Mouse (Mus musculus) mouse embryonic stem cell (cell line): ENCODE data around the gene Ankle2.

Experiments used
- in situ Hi-C, 2 experiments: fragments of 300-500 bp; cut with MboI; formaldehyde crosslinking; loops; 1 replicate in 1 of 2; 3 replicates in 1 of 2; pipeline ENCODE4 v1.14.3; 2019 to 2020; ENCODE audit warnings: low sequenced_read_pairs in 2 of 2, low pct_unique_long_range_greater_than_20kb in 1 of 2, mixed read lengths in 1 of 2; ENCODE audit not compliant: unreplicated experiment in 1 of 2

The Ankle2 gene

DNA sequence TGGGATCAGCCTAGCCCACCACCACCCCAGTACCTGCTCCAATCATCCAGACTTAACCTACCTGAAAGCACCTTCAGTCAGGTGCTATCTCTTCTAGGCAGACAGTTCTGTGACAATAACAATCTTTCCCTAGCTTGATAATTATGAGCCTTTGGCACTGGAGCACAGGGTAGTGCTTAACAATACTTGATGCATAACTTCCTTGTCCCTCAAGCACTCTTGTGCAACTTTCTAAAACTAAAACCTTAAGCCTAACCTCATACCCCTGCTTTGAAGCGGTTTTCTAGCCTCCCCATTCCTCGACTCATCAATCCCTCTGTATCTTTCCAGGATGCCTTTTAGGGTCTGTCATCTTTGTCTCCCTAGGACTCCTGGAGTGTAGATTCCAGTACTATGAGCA, 44.0 kb downstream of the Ankle2 start:
- in situ Hi-C loops: no loop called here

DNA sequence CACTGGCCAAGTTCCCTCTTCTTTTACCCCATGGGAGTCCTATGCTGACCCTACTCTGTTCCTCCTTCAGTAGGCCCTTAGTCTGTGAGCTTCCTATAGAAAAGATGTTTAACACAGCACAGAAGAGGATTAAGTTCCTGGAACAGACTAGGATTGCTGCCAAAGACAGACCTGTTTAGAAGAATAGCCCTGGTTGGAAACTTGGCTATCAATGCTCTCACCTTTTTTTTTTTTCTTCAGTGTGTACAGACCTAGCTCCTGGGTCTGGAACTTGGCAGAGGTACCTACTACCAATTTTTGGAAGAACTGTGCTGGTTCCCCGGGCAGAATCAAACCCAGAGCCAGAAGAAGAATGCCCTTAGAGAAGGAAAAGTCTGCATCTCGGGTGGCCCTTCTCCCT, 45.6 kb downstream of the Ankle2 start:
- in situ Hi-C loops: no loop called here

DNA sequence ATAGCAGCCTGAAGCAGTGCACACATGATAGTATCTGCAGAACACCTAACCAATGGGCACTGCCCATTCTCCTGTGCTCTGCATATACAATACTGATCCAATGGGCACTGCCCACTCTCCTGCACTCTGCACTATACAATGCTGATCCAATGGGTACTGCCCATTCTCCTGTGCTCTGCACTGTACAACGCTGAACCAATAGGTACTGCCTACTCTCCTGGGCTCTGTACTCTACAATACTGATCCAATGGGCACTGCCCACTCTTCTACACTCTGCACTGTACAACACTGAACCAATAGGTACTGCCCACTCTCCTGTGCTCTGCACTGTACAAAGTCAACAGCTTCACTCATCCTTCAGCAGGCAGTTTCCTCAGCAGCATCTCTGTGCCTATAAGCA, 46.1 kb downstream of the Ankle2 start:
- in situ Hi-C loops: no loop called here

DNA sequence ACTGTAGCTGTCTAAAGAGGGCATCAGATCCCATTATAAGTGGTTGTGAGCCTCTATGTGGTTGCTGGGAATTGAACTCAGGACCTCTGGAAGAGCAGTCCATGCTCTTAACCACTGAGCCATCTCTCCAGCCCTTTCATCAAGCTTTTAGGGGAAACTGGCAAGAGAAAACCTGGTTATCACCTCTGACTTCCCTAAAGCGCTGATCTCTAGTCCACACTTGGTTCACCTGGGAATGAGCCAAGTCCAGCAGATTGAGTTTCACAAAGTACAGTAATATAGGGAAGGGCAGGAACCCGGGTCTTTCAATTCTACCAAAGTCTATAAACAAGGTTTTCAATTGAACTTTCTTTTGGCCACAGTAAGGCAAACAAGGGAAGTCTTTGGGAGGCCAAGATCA, 51.2 kb downstream of the Ankle2 start:
- in situ Hi-C loops: no loop called here

DNA sequence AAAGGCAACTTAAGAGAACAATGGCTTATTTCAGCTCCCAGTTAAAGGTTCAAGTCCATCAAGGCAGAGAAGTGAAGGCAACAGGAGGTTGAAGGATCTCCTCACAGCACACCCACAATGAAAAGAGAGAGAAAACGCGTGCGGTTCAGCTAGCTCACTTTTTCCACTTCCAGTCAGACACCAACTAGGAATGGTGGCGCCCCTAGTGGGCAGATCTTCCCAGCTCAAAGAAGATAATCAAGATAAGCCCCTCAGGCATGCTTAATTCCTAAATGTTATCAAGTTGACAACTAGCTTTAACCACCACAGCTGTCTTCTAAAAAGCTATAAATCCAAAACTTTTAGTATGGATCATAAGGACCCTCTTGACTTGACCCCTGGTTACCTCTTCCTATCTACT, 53.7 kb downstream of the Ankle2 start:
- in situ Hi-C loops: no loop called here

DNA sequence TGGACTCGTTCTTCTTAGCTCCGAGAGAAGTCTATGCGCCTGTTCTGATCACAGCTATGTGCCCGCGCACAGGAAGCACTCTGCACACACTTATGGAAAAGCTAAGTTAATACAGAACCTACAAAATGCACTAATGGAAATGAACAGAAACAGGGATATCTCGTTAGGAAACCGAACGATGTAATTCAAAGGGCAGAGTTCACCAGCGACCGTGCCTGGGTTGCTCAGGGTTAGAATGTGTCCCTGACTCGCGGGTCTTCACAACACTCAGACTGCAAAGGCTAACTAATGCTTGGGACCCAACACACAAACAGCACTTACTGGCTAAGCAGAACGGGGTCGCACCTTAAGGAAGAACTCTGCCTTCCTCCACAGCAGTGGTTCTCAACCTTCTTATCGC, 54.4 kb downstream of the Ankle2 start:
- in situ Hi-C loops: no loop called here

DNA sequence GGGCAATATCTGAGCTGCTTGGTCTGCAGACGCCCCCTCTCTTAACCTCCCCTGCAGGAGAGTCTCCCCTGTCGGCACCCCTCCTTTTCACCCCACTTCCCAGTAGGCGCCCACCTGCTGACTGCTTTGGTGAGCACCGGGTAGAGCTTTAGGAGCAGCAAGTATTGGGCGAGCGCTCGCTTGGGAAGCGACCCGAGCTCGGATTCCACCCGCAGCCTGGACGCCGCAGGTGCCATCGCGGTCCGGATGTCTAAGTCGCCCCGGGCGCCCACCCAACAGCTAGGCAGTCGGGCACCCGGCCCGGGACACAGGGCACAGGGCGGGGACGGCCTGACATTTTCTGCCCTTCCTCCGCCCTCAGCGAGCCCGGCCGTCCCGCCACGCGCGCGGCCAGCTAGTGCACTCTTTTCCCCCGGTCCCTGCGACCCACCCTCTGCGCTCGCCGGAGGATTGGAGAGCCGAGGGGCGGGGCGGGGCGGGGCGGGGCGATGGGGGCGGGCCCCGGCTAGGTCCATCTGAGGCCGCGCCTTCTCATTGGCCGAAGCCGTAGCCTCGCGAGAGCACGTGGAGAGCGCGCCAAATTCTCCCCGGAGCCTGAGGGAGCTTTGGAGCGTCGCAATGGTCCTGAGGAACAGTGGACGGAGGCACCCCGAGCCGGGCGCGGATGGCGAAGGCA, 55.1 kb downstream of the Ankle2 start, which contains the start of the genes Pxmp2 and Pole:
Gene Pxmp2, minus strand, starts transcription at position 417 of the 676 bp plus-strand sequence.
Gene Pole, plus strand, starts transcription at position 537 of the 676 bp plus-strand sequence.
- in situ Hi-C loops: no loop called here

DNA sequence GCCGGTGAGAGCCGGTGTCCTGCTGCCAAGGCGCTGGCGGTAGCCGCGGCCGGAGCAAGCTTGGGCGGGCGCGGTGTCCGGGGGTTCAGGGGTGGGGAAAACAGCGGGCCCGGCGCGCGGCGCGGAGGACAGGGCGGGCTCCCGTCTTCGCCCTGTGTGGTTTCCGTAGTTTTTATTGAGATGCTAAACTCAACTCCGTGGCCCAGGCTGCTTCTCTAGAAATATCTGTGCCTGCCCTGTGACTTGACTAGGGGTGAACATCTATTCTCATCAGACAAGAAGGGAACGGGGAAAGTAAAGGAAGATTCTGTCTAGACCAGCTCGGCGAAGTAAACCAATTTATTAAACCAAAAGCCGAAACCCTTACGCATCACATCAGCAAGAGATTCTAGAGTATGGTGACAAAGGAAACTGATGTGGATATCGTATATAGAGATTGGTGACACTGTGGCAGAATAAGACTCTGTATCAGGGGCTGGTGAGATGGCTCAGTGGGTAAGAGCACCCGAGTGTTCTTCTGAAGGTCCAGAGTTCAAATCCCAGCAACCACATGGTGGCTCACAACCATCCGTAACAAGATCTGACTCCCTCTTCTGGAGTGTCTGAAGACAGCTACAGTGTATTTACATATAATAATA, 55.8 kb downstream of the Ankle2 start:
- in situ Hi-C loops: no loop called here

DNA sequence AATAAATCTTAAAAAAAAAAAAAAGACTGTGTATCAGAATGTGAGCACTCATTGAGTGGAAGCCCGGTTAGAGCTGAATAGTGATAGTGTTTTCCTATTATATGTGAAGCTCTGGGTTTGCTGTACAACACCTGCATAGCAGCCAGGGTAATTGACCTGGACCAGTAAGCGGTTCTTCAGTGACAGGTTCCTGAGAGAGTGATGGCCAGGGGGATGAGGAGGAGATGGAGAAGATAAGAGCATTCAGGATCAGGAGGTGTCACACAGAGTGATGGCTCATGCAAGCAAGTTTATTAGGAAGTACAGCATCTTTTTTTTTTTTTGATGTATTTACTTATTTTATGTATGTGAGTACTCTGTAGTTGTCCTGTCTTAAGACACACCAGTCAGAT, 56.3 kb downstream of the Ankle2 start:
- in situ Hi-C loops: no loop called here

DNA sequence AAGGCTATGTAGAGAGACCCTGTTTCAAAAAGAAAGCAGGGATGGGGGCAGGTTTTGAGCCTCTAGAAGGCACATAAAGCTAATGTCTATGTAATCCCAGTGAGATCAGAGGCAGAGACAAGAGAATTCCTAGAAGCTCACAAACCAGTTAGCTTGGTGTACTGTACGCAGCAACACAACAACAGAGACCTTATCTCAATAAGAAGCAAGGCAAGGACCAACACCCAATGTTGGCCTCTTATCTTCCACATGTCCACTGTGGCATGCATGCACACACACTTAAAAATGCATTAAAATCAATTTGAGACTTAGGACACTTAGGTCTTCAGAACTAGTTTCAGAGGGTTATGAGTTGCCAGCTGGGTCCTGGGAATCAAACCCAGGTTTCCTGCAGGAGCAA, 60.8 kb downstream of the Ankle2 start:
- in situ Hi-C loops: no loop called here

DNA sequence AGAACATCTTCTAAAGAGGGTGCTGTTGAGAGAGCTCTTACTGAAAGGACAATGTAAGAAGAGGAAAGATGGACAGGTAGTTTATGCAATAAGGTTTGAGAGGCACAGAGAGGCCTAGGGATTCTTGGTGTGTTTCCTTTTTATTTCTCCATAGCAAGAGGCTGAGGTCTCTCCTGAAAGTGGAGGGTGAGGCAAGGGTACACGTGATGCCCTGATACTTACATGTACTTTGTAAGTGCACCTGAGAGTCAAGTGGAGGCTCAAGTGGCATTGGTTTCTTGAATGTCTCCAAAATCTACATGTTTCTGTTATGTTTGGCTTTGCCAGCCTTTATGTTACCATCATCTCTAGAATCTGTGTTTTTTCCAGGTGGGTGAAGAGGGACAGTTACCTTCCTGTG, 65.8 kb downstream of the Ankle2 start:
- in situ Hi-C loops: no loop called here

DNA sequence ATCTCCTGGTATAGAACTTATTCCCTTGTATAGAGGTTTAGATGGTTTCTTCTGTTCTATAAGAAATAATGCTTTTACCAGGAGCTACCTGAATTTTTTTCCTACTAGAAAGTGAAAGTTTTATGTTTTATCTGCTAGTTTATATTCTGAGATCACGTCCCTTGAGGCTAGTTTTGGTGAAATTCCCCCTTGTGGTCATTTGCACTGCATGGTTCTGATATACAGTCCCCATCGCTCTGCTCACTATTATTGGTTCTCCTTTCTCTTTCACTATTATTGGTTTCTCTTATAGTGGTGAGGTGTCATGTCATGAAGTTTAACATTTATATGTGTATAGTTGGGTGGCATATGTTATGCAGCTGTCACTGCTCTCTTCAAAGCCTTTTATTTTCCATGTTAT, 69.8 kb downstream of the Ankle2 start:
- in situ Hi-C loops: no loop called here
